Mouse (Mus musculus) MEL (cell line): ENCODE measurements at regions not wholly inside any gene's neighbourhood (a gene's known extent, or its start where the extent isn't known, plus 50 kb on each side); places are given as distances from the start of the nearest gene placed in this dataset.

Experiments used
- DNase-seq: peaks from one replicate; pipeline ENCODE4 v3.0.0; 2011; ENCODE audit warnings: low read depth, low spot score
- H3K27ac ChIP-seq: 2 replicates; pipeline ENCODE4 v1.5.1; 2012; ENCODE audit warnings: low read depth, mild to moderate bottlenecking, control low read depth, low read length, moderate library complexity; ENCODE audit not compliant: control insufficient read depth
- H3K27me3 ChIP-seq, 2 experiments: fragments of 150-350 bp in 1 of 2; sonication (generic) in 1 of 2; 2 replicates each; pipeline ENCODE4 v1.6.1; 2012; ENCODE audit warnings: low read length in 2 of 2, mild to moderate bottlenecking in 2 of 2, improper control_type of control experiment in 1 of 2, moderate library complexity in 1 of 2; ENCODE audit not compliant: insufficient read depth in 2 of 2, control insufficient read depth in 1 of 2
- H3K36me3 ChIP-seq, 2 experiments: 2 replicates each; pipeline ENCODE4 v1.6.1; 2012 to 2014; ENCODE audit warnings: low read length in 2 of 2, improper control_type of control experiment in 1 of 2, inconsistent platforms in 1 of 2, mild to moderate bottlenecking in 1 of 2; ENCODE audit not compliant: insufficient read depth in 2 of 2, control insufficient read depth in 1 of 2
- H3K4me1 ChIP-seq, 2 experiments: fragments of 150-350 bp in 1 of 2; sonication (generic) in 1 of 2; 2 replicates each; pipeline ENCODE4 v1.6.1; 2012; ENCODE audit warnings: low read length in 2 of 2, improper control_type of control experiment in 1 of 2, mild to moderate bottlenecking in 1 of 2; ENCODE audit not compliant: insufficient read depth in 2 of 2, control insufficient read depth in 1 of 2
- H3K4me3 ChIP-seq, 2 experiments: fragments of 150-350 bp in 1 of 2; sonication (generic) in 1 of 2; 2 replicates each; pipeline ENCODE4 v1.5.1; 2012; ENCODE audit warnings: low read depth in 2 of 2, low read length in 2 of 2, mild to moderate bottlenecking in 2 of 2, moderate library complexity in 2 of 2, control low read depth in 1 of 2, improper control_type of control experiment in 1 of 2; ENCODE audit not compliant: control insufficient read depth in 1 of 2, insufficient read depth in 1 of 2
- H3K79me2 ChIP-seq: 2 replicates; pipeline ENCODE4 v1.6.1; 2012; ENCODE audit warnings: mild to moderate bottlenecking, low read length, moderate library complexity; ENCODE audit not compliant: control insufficient read depth, poor library complexity, insufficient read depth
- H3K9ac ChIP-seq: 2 replicates; pipeline ENCODE4 v1.6.1; 2012; ENCODE audit warnings: low read depth, mild to moderate bottlenecking, control low read depth, low read length, moderate library complexity; ENCODE audit not compliant: control insufficient read depth, poor library complexity, severe bottlenecking
- H3K9me3 ChIP-seq: fragments of 150-350 bp; sonication (generic); replicated peaks from 2 replicates; pipeline ENCODE4 v1.6.1; 2012; ENCODE audit warnings: mild to moderate bottlenecking, low read length, improper control_type of control experiment, moderate library complexity; ENCODE audit not compliant: insufficient read depth
- CHD1 ChIP-seq: IDR thresholded peaks from 2 replicates; pipeline ENCODE4 v1.6.1; 2012; ENCODE audit warnings: low read depth, mild to moderate bottlenecking, inconsistent platforms, low read length, improper control_type of control experiment
- CHD2 ChIP-seq: IDR thresholded peaks from 2 replicates; pipeline ENCODE4 v1.6.1; 2011; ENCODE audit warnings: low read length, improper control_type of control experiment
- CTCF ChIP-seq, 3 experiments: IDR thresholded peaks in 2 of 3; conservative IDR thresholded peaks in 1 of 3; 2 replicates each; pipeline ENCODE4 v1.5.1; 2011 to 2012; ENCODE audit warnings: low read length in 3 of 3, low read depth in 2 of 3, mild to moderate bottlenecking in 2 of 3, improper control_type of control experiment in 1 of 3, inconsistent platforms in 1 of 3, mixed read lengths in 1 of 3, moderate library complexity in 1 of 3; ENCODE audit not compliant: control insufficient read depth in 1 of 3, insufficient read depth in 1 of 3, poor library complexity in 1 of 3, severe bottlenecking in 1 of 3
- E2F4 ChIP-seq: IDR thresholded peaks from 2 replicates; pipeline ENCODE4 v1.6.1; 2011; ENCODE audit warnings: low read depth, low read length, improper control_type of control experiment, borderline replicate concordance
- GABPA ChIP-seq: IDR thresholded peaks from 2 replicates; pipeline ENCODE4 v1.6.1; 2012; ENCODE audit warnings: low read depth, mild to moderate bottlenecking, inconsistent platforms, low read length, improper control_type of control experiment, moderate library complexity
- GATA1 ChIP-seq: IDR thresholded peaks from 2 replicates; pipeline ENCODE4 v1.6.1; 2011; ENCODE audit warnings: low read depth, low read length, improper control_type of control experiment
- KAT2A ChIP-seq: conservative IDR thresholded peaks from 2 replicates; pipeline ENCODE4 v1.6.1; 2012; ENCODE audit warnings: low read depth, low read length, improper control_type of control experiment, inconsistent platforms
- MAFK ChIP-seq: IDR thresholded peaks from 2 replicates; pipeline ENCODE4 v1.6.1; 2011; ENCODE audit warnings: low read depth, mild to moderate bottlenecking, low read length, improper control_type of control experiment, borderline replicate concordance
- MAZ ChIP-seq: IDR thresholded peaks from 2 replicates; pipeline ENCODE4 v1.6.1; 2012; ENCODE audit warnings: low read depth, mild to moderate bottlenecking, inconsistent platforms, low read length, improper control_type of control experiment
- MEF2A ChIP-seq: IDR thresholded peaks from 2 replicates; pipeline ENCODE4 v1.6.1; 2014; ENCODE audit warnings: low read depth, mild to moderate bottlenecking, inconsistent platforms, low read length, improper control_type of control experiment; ENCODE audit not compliant: poor library complexity, insufficient replicate concordance, severe bottlenecking; ENCODE audit errors: extremely low read depth
- MXI1 ChIP-seq: IDR thresholded peaks from 2 replicates; pipeline ENCODE4 v1.6.1; 2011; ENCODE audit warnings: mild to moderate bottlenecking, low read depth, low read length, improper control_type of control experiment
- POLR2A ChIP-seq, 2 experiments: IDR thresholded peaks; 2 replicates each; pipeline ENCODE4 v1.6.1; 2011 to 2012; ENCODE audit warnings: low read length in 2 of 2, mild to moderate bottlenecking in 2 of 2, control low read depth in 1 of 2, improper control_type of control experiment in 1 of 2, low read depth in 1 of 2, moderate library complexity in 1 of 2; ENCODE audit not compliant: control insufficient read depth in 1 of 2, insufficient read depth in 1 of 2, poor library complexity in 1 of 2
- POLR2AphosphoS2 ChIP-seq: IDR thresholded peaks from 2 replicates; pipeline ENCODE4 v1.6.1; 2011; ENCODE audit warnings: low read length, improper control_type of control experiment
- POLR2AphosphoS5 ChIP-seq: IDR thresholded peaks from 2 replicates; pipeline ENCODE4 v1.6.1; 2012; ENCODE audit warnings: low read depth, borderline replicate concordance, mild to moderate bottlenecking, inconsistent platforms, low read length, moderate library complexity, mixed read lengths
- RAD21 ChIP-seq: IDR thresholded peaks from 2 replicates; pipeline ENCODE4 v1.6.1; 2011; ENCODE audit warnings: mild to moderate bottlenecking, low read depth, low read length, improper control_type of control experiment
- SIN3A ChIP-seq: IDR thresholded peaks from 2 replicates; pipeline ENCODE4 v1.6.1; 2012; ENCODE audit warnings: low read length, improper control_type of control experiment, inconsistent platforms
- UBTF ChIP-seq: IDR thresholded peaks from 2 replicates; pipeline ENCODE4 v1.6.1; 2012; ENCODE audit warnings: low read depth, mild to moderate bottlenecking, inconsistent platforms, low read length, improper control_type of control experiment, moderate library complexity, borderline replicate concordance; ENCODE audit not compliant: insufficient read depth
- USF1 ChIP-seq: IDR thresholded peaks from 2 replicates; pipeline ENCODE4 v1.6.1; 2014; ENCODE audit warnings: low read depth, mild to moderate bottlenecking, inconsistent platforms, low read length, improper control_type of control experiment, moderate library complexity
- USF2 ChIP-seq, 2 experiments: IDR thresholded peaks; 2 replicates each; pipeline ENCODE4 v1.6.1; 2011 to 2012; ENCODE audit warnings: improper control_type of control experiment in 2 of 2, low read length in 2 of 2, borderline replicate concordance in 1 of 2, inconsistent platforms in 1 of 2, low read depth in 1 of 2, mild to moderate bottlenecking in 1 of 2; ENCODE audit not compliant: insufficient read depth in 1 of 2
- ZC3H11A ChIP-seq: IDR thresholded peaks from 2 replicates; pipeline ENCODE4 v1.6.1; 2012; ENCODE audit warnings: low read depth, mild to moderate bottlenecking, inconsistent platforms, low read length, improper control_type of control experiment
- ZKSCAN1 ChIP-seq: IDR thresholded peaks from 2 replicates; pipeline ENCODE4 v1.6.1; 2012; ENCODE audit warnings: low read depth, mild to moderate bottlenecking, inconsistent platforms, low read length, improper control_type of control experiment, moderate library complexity
- ZMIZ1 ChIP-seq: IDR thresholded peaks from 2 replicates; pipeline ENCODE4 v1.6.1; 2012; ENCODE audit warnings: low read depth, mild to moderate bottlenecking, inconsistent platforms, low read length, improper control_type of control experiment, moderate library complexity

DNA sequence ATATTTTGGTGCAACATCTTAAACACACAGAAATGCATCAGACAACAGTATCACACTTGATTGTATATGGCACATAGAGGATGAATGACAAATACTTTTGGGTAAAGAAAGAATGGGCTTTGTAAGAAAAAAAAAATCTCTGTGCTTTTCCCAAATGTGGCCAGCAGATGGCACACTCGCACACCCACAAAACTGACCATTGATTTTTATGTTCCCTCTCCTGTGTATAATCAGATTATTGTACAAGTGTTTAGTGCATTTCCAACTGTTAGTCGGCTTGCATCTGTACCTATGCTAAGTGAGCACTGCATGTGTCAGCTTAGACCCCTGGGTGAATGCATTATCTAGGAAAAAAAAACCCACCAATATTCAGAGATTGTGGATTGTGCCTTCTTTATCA is 56.4 kb upstream of the Fmo9 start (continued):
- TF ChIP-seq CTCF (IDR thresholded peaks at IDR 0.05 in 2 of 3, conservative IDR thresholded peaks at IDR 0.05 in 1 of 3; ENCODE audit: control insufficient read depth in 1 of 3, insufficient read depth in 1 of 3, low read depth in 2 of 3, low read length in 3 of 3, poor library complexity in 1 of 3, severe bottlenecking in 1 of 3) (peak; percentile 36 to 61 (median 59)), KAT2A (no peak), GABPA (no peak)

GRCm38 (mm10) chr1:166750236-166750635 is 68.6 kb upstream of the Fmo9 start:
- no peaks in the 10 kb centered on the region for H3K36me3 ChIP-seq
- DNase-seq: no peak
- H3K4me3 ChIP-seq: no peak overlapping the region
- no peak overlapping the region for H3K9ac ChIP-seq
- no peaks in the 10 kb centered on the region for H3K79me2 ChIP-seq
- no peaks in the 10 kb centered on the region; a peak in 1 of 4 replicates for H3K27me3 ChIP-seq
- H3K9me3 ChIP-seq: no peaks in the 10 kb centered on the region
- no peak overlapping the region for H3K27ac ChIP-seq
- no peaks in the 10 kb centered on the region for H3K4me1 ChIP-seq
- TF ChIP-seq CHD1 (no peak), CHD2 (no peak), MEF2A (no peak), ZKSCAN1 (no peak), MAFK (no peak), SIN3A (no peak), UBTF (no peak), E2F4 (no peak), USF2 (IDR thresholded peaks at IDR 0.05; ENCODE audit: borderline replicate concordance in 1 of 2, insufficient read depth in 1 of 2, low read depth in 1 of 2, low read length in 2 of 2) (no peak), POLR2A (IDR thresholded peaks at IDR 0.05; ENCODE audit: control insufficient read depth in 1 of 2, insufficient read depth in 1 of 2, low read depth in 1 of 2, low read length in 2 of 2, poor library complexity in 1 of 2) (no peak), ZC3H11A (no peak), RAD21 (no peak)

DNA sequence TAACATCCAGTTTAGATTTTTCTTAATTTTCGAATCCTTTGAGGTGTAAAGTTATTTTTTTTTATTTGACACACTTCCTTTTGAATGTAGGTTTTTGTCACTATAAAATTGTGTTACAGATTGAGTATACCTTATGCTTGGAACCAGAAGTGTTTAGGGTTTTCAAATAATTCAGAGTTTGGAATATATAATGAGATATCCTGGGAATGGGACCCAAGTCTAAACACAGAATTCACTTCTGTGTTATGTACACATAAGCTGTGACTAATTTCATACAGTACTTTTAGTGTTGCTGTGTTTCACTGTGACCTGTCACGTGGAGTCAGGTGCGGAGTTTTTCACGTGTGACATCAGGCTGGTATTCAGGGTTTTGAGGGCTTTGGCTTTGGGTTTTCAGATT is 69.1 kb upstream of the Fmo9 start:
- H3K9me3 ChIP-seq: no peaks in the 10 kb centered on the region
- no peak for DNase-seq
- H3K4me1 ChIP-seq: no peaks in the 10 kb centered on the region
- no peaks in the 10 kb centered on the region for H3K36me3 ChIP-seq
- no peak overlapping the region for H3K4me3 ChIP-seq
- H3K79me2 ChIP-seq: no peaks in the 10 kb centered on the region
- H3K27me3 ChIP-seq: no peaks in the 10 kb centered on the region; a peak in 1 of 4 replicates
- TF ChIP-seq MAZ (no peak), GABPA (no peak), ZMIZ1 (no peak), MXI1 (no peak), USF1 (no peak), CHD1 (no peak), MAFK (no peak), E2F4 (no peak), POLR2AphosphoS5 (no peak), GATA1 (no peak), POLR2AphosphoS2 (no peak)
- H3K27ac ChIP-seq: no peak overlapping the region
- no peak overlapping the region for H3K9ac ChIP-seq
